Mouse (Mus musculus): Measurements from ENCODE around the gene Tmem246.
A peak's percentile ranks its signal among the peaks of the same experiment; 100 is the strongest.
"Not testable (repeated sequence)": the region's sequence is repeated elsewhere in the genome, so short reads cannot be mapped to it uniquely, and the experiment has no call there.

The Tmem246 gene

DNA sequence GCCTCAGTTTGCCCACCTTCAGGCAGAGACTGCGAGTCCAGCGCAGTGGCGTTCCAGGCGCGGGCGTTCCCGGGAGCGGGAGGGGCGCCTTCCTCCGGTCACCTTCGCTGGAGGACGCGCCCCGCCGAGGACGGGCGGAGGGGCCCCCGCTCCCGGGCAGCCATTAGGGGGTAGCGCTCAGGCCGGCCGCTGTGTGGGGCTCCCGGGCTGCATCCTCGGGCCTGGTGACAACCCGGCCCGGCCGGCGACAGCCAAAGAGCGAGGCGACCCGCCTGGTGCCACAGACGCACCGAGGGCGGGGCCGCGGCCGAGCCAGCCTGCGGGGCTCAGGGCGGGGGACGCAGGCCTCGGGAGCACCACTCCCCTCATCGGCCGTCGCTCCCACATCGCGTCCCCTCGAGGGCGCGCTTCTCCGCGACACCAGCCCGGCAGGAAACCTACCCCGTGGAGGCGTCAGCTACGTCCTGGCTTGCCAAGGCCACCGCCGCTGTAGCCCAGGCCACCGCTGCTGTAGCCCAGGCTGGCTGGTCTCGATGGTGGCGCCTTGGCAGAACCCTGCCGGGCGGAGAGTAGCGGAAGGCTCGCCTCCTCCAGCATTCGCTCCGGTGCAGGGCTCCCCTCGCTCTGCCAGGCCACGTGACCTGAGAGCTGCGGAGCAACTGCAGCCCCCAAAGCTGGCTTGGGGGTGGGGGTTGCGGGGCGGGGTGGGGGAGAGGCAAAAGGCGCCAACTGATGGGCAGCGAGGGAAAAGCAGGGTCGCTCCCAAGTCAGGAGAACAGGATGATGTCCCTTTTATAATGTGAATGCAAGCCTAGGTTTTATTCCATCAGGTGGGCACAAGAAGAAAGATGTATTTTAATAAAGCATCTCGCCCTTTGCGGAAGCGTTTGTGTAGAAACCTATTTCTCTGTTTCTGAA is at the start of gene Tmem246:
Gene Tmem246, minus strand, starts transcription at position 694 of the 918 bp plus-strand sequence.
- DNase-seq = peak; percentile 65

DNA sequence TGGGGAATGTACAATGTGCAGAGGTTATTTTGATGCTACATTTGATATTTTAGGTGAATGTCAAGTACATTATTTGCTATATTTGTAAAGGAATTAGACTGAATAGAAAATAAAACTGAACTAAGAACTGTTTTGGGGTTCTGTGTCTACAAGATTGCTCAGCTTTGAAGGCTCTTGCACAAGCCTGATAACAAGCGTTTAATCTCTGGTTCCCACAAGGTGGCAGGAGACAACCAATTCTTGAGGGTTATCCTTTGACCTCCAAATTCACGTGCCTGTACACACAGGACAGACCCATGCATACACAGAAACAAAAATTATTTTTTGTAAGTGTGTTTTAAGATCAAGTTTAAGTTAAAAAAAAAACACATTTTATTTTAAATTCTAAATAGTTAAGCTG is 42.2 kb upstream of the Tmem246 start:
- DNase-seq = no peak

DNA sequence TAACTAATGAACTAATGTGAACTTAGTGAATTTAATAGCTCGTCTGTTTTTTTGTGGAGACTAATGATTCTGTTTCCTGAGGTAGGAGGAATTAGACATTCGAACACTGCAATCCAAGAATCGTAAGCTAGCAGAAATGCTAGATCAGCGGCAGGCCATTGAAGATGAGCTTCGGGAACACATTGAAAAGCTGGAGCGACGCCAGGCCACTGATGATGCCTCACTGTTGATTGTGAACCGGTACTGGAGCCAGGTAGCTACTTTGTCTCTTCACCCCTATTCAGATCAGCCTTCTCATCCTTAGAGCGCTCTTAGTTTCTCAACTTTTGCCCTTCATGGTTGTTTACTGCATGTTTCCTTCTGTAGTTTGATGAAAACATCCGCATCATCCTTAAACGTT is 40.1 kb upstream of the Tmem246 start:
- peak; percentile 13 for DNase-seq

DNA sequence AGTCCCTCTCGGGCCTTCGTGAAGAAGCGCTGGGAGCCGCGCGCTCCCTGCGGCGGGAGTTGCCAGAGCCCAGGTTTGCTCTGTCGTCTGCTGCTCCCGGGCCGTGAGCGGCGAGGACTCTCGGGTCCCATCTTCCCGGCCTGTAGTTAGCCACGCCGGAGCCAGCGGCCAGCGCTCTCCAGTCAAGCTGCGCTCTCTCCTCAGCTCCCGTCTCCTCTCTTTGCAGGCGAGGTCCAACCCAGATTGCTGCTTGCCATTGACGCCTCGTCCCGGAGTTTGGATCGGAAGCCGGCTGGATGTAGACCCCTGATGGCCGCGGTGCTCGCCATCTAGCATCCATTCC is 34.4 kb upstream of the Tmem246 start:
- DNase-seq = no peak

DNA sequence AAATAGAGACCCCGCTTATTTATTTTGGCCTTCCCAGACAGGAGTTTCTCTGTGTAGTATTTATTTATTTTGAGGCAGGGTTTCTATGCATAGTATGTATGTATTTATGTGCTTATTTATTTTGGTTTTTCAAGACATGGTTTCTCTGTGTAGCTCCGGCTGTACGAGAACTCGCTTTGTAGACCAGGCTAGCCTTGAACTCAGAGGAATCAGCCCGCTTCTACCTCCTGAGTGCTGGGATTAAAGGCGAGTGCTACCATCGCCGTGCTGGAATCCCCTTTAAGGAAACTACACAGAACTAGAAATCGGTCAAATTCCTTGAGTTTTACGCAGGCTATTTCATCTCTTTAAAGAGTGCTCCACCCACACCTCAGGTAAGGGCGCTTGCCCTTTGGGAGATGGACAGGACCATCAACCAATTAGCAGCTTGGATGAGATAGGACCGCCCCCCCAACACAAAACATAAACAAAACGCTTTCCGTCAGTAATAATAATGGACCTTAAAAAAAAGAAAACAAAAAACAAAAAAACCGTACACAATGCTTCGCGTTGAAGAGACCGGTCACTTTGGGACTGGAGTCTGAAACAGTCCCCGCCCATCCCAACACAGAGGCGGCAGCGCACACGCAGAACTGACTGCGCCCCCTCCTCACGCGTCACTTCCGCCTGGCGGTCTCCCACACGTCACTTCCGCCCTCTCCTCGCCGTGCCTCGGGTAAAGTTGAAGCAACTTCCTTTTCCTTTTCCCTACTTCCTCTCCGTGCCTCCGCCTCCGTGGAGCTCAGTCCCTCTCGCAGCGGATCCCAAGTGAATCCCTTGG is 33.9 kb upstream of the Tmem246 start, which contains the start of gene Rnf20:
Gene Rnf20, plus strand, starts transcription at position 688 of the 820 bp plus-strand sequence.
- peak; percentile 95 for DNase-seq

DNA sequence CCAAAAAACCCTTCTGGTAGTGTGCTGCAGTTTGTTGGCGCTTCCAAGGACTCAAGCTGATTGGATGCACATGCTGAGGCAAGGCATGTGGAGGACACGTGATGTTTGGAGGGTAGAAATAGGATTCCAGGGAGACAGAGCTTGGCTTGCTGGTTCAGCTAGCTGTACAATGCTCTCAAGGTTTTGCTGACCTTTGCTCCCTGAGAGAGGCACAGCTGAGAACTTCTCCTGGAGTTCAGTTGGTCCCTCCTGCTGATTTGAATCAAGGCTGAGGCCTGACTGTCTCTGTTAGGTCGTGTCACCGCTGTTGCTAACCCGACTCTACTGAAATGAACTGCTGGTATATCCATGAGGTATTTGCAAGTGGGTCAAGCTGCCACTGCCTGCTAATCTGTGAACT is 31.3 kb upstream of the Tmem246 start:
- DNase-seq = no peak

DNA sequence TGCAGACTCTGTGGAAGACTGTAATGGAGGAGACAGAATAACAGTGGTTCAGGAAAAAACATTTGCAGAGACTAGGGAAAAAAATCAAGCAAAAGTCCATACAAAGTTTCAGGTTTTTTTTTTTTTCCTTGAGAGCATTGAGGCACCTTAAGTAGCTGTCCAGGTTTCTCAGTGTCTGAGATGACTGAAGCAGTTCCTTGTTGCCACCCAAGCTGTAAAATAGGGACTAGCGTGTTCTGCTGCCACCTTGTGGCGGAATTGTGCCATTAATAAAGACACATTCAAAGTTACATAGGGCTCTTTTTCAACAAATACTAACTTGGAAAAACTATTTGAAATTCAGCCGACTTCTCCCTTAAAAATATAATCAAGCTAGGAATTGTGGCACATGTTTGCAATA is 29.3 kb upstream of the Tmem246 start:
- DNase-seq = peak; percentile 83

DNA sequence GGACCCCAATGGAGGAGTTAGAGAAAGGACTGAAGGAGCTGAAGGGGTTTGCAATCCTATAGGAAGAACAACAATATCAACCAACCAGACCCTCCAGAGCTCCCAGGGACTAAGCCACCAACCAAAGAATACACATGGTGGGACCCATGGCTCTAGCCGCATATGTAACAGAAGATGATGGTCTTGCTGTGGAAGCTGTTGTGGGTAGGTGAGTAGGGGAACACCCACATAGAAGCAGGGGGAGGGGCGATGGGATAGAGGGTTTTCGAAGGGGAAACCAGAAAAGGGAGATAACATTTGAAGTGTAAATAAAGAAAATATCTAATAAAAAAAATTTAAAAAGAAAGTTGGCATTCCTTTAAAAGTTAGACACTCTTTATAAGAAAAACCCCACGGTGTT is 27.3 kb upstream of the Tmem246 start:
- DNase-seq = not testable (repeated sequence)

DNA sequence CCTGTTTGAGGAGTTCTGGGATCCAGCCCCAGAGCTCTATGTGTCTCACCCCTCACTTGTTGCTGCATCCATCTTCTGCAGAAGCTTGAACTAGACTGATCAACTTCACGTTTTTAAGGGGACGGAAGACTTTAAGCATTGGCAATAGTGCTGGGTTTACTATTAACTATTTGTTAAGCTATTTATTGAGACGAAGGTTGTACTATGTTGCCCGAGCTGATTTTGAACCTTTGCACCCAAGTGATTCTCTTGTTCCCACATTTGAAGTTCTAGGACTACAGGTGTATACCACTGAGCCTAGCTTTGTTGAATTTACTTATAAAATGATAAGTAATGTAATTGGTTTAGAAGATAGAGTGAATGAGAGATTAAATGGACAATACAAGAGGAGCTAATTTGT is 26.2 kb upstream of the Tmem246 start:
- DNase-seq = no peak

DNA sequence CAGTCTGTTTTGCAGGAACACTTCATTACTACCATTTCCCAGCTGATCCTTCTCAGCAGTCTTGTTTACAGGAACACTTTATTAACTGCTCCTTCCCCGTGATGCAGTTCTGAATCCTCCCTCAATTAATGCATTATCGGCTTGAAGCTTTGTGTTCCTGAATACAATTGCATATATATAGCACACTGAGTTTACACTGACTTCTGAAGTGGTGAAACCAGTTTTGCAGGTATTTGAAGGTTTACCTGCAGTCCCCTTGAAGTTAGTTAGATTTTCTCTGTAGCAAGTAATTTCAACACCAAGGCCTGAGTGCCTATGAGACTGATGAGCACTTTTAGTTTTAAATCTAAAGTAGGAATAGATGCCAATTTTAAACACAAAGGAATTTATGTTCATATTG is 24.6 kb upstream of the Tmem246 start:
- no peak for DNase-seq

DNA sequence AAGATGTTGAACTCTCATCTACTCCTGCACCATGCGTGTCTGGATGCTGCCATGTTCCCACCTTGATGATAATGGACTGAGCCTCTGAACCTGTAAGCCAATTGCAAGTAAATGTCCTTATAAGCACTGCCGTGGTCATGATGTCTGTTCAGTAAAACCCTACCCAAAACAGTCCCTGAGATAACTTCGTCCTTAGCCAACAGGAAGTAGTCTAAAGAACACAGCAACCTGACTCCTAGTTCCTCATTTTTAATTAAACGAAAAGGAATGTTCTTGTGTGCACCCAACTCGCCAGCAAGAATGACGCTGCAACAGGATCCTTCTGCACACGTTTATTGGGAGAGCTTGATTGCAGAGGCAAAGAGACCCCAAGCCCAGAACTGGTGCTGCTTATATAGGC is 22.2 kb upstream of the Tmem246 start:
- not testable (repeated sequence) for DNase-seq

DNA sequence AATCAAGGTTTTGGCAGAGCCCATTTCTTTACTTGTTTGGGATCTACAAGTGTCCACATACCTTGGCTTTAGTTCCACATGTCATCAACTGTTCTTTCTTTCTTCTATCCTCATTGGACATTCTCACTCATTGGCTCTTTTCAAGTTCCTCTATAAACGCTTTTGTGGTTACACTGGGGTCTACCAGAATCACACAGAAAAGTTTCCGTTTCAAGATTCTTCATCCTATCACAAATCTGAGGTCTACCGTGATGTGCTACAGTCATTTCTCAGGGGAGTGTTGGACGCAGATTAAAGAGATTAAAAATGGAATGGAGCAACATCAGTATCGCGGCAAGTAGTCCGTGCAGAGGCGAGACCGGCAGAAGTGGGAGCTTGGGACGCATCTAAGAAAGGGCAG is 19.2 kb upstream of the Tmem246 start:
- no peak for DNase-seq

DNA sequence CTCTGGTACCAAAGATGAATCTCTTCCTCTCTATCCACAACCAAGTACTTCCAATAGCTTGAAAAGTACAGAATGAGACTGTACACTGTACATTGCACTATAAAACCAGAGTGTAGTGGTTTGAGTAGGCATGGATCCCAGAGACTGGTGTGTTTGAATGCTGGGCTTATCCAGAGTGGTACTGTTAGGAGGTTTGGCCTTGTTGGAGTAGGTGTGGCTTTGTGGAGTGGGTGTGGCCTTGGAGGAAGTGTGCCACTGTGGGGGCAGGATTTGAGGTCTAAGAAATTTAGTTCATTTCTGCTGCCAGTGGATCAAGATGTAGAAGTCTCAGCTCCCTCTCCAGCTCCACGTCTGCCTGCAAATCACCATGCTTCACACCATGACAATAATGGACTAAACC is 7.8 kb upstream of the Tmem246 start:
- DNase-seq = no peak

DNA sequence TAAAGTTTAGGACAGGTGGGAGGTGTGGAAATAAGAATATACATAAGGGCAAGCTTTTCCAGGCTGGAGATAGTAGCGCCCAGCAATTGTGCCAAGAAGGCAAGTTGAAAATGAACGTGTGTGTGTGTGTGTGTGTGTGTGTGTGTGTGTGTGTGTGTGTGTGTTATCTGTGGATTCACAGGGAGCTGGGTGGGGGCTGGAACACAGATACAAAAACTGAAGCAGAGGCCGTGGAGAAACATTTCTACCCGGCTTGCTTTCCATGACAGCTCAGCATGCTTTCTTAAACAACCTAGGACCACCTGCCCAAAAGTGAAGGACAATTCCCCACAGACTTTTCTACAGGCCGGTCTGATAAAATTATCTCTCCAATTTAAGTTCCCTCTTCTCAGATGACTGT is 6.9 kb upstream of the Tmem246 start:
- DNase-seq = no peak

DNA sequence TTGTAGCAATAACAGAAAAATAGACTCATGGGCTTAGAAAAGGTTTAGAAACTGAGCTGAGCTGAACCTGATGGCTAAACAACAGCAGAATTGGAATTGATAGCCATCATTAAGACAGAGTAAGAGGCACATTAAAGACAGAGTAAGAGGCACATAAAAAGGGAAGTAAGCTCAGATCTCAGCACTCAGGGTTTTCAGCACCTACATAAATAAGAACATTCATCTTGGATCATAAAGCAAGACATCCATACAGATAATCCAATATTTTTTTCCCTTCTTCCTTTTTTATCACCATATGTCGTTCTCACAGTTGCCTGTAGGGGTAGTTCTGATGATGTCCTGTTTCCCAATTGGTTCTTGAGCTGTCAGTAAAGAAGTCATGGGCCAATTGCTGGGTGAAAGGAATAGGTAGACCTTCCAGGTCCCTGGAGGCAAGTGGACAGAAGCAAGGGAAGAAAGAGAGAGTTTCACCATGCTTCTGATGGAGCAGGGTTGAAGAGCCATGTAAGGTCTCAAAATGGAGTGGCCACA is 6.4 kb upstream of the Tmem246 start:
- DNase-seq = no peak

DNA sequence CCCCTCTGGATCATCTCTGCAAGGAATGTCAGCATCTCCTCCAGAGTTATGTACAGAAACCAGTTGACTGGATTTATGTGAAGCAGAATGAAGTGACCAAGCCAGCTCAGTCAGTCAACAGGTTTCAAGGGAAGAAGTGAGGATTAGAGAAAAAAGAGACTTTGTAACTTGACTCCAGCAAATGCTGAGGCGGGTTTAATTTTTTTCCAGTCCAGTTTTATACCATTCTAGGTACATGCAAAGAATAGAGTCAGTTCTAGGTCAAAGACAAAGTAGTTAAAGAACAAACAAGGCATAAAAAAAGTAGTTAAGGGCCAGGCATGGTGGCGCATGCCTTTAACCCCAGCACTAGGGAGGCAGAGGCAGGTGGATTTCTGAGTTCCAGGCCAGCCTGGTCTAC is 5.5 kb upstream of the Tmem246 start:
- no peak for DNase-seq

DNA sequence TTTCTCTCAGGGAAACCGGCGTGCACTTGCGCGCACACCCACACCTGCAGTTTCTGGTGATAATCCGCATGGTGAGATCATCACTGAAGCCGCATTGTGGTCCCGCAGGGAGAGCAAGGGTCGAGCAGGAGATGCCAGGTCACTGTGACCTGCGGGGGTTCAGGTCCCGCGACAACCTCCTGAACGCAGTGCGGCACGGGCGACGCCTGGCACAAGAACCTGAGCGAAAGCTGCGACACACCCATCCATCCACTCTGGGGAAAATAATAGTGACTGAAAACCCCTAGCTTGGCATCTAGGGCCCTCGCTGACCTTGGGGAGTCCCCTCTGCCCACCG is 862 bp downstream of the Tmem246 start:
- no peak for DNase-seq

DNA sequence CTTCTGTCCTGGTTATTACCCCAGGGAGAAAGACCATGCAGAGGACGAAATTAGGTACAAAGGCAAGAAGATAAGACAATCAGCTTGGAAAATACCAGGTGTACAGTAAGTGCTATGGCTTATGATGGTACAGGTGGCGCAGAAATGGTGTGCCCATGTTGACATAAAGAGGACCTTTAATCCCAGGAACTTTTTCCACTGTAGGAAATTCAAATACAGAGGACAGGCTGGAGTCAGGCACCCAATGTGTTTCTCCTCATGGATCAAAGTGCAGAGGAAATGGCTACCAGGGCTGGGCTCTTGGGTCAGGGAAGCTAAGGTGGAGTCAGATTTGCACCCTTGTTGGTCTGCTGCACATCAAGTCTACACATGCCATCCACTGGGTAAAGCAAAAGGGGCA is 7.5 kb downstream of the Tmem246 start:
- DNase-seq = no peak

DNA sequence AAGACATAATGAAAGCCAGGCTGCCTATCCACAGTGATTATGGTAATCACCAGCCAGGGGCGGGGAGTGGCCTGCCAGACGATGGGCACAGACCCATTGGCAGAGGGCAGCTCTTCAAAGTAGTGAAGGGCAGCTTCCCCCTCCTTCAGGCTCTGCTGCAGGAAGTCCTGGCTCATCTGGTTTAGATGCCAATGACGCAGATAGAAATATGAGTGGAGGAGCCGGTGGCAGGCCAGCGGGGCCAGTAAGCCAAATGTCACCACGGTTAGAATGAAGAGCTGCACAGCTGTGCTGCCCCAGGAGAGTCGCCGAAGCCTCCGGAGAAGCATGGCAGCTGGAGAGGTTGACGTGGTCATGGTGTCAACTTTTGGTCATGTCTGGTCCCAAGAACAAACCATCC is 10.9 kb downstream of the Tmem246 start:
- no peak for DNase-seq

DNA sequence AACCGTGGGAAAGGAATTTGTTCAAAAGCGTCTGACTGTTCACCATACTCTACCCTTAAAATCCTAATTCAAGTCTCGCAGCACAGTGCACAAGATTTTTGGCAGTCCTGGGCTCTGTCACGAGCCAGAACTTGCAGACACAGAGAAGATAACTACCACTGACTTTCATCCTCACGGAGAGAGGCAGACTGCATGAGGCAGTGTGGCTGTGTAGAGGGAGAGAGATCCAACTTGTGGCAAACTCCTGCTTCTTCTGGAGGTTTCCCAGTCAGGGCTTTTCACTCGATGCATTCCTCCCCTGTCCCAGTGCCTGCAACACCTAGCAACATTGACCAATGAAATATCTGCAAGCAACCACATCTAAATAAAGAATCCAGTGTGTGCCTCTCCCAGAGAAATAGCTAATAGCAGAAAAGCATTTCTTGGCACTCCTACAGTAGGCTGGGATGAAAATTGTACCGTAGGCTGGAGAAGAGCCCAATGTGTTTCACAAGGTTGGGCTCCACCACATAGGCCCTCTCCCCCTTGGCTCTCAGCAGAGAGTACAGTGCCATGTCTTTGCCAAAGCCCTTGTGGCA is 12.1 kb downstream of the Tmem246 start:
- no peak for DNase-seq

DNA sequence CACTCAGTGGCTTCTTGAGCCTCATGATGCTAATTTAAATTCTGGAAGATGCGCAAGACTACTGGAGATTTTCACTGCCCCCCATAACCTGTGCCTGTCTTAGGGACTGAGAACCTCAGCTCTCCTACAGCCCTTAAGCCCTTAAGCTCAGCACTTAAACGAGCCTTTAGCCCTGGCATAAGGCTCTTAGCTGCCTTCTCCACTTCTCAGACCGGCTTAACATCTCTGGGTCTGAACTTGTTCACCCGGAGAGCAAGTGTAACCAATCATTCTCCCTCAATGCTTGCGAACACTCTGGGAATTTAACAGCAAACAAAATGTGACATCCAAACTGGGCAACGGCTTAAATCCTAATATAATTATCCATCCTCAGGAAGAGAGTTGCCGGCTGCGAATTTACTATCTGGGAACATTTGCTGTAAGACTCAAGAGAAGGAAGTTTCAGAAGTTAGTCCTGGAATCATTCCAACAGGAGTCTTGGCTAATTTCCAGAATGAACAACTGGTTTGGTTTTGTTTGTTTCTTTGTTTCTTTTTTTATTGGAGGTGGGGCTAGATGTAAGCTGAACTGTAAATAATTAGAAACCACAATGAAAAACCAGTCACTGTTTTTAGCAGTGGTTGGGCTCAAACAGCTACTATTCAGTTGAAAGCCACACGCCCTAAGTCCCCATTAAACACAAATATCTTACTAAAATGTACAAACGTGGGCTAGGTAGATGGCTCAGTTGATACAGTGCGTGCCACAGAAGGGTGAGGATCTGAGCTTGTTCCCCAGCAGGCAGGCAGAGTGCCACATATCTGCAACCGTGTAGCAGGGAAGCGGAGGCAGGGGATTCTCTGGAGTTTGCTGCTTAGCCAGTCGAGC is 13.5 kb downstream of the Tmem246 start:
- no peak for DNase-seq

DNA sequence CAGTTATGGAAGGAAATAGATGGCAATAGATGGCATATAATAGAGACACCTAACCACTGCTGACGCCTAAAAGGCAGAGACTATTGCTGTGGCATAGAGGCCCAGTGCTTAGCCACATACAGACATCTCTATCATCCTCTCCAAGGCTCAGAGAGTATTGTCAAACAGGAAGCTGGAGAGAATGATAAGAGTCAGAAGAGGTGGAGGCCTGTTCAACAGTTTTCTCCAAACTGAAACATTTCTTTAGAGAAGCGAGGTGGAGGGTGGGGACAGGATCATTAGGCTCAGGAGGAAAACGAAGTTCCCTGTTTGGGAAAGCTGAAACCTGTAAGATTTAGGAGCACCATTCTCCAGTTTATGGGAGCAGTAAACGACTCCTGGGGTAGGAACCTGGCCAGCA is 16.4 kb downstream of the Tmem246 start:
- DNase-seq = no peak

DNA sequence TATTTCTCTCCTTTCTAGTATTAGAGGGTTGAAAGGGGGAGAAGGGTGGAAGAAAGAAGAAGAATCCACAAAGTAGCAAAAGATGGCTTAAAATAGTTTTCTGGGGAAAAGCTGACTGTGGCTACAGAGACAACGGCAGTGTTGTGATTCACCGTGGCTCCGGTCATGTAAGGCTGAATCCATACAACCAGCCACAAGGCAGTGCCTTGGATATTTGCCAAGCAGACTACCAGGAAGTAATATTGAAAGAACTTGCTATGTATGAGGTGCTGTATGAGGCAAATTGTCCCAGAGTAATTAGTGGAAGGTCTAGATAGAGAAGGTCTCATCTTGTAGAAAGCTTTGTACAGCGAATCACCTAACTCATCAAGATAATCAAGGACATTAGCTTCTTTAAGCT is 25.5 kb downstream of the Tmem246 start:
- no peak for DNase-seq
